Mouse (Mus musculus) kidney, postnatal 25 days (tissue): ENCODE measurements at regions not wholly inside any gene's neighbourhood (a gene's known extent, or its start where the extent isn't known, plus 50 kb on each side); places are given as distances from the start of the nearest gene placed in this dataset.

ENCODE experiments used
- DNase-seq, 2 experiments: peaks; one replicate each; pipeline ENCODE4 v3.0.0; 2021; ENCODE audit warnings: mixed read lengths in 2 of 2

DNA sequence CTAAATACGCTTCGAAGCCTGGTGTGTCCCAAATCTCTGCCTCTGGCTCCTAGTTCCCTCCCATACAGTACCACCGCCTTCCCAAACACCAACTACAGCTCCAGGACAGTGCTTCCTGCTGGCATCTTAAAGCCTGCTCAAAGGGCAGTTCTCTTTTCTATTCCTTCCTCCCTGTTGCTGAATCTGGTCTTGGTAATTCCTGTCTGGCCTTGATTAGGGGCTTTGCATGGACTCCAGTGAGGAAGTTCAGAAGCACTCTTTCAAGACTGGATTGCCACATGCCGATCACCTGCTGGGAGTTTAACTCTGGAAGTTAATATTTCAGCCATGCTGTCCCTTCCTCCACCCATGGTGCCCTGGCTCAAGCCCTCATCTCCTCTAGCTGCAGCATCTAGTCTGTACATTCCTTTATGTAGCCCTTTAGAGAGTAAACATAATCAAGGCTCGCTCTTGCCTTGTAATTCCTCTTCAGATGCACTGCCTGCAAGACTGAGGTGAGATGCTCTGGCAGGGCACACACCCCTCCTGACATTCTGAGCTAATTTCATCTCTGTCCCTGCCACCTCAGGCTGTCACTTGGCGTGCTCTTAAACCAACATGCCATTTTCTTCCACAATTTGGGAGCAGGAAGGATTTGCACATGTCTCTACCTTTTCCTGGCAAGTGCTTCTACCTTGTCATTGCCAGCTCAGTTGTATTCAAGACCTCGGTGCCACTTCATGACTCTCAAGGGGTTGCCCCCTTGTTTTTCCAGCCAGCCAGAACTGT, 148.8 kb upstream of the Bcl6 start:
- DNase-seq: no peak

DNA sequence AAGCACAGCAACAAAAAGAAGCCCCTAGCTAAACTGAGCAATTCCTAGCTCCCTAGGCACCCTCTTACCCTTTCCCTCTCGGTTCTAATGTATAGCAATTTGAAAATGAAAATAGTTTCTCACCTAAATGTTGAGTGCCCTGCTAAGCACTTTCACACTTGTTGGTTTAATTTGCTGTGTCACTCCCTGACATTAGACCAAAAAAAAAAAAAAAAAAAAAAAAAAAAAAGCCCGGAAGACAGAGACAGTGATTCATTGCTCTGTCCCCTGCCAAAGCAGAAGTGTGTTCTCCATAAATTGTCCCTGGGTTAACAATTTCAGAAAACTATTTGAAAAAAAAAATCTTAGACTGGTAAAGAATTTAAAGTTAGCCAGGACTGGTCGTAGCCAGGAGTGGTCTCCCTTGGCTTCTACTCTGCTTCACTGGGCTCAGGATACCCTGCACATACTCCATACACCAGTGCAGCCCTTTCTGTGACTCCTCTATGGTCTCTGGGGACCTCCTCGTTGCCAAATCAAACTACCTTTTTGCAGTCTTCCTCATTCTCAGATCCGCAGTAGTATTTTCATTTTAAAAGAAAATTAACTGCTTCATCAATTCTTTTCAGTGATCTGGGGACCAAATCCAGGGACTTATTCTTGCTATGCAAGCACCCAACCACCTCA, 148.0 kb upstream of the Bcl6 start:
- DNase-seq: no peak

DNA sequence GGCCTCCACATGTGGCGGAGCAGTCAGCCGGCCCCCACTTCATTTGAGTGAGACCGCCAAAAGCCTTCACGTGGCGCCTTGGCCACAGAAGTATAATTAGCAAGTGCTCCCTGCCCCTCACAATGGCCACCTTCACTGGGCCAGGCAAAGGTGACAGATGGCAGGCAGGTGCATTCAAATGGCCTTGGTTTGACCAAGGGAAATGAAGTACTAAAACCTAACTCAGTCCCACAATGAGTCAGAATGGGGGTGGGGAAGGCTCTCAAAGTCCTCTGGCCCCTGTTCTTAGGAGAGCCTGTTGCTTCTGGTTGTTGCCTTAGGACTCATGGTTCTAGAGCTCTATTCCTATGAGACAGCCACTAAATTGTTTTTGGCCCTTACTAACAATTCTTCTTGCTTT, 147.2 kb upstream of the Bcl6 start:
- DNase-seq: no peak

GRCm38 (mm10) chr16:24135351-24135750, 146.7 kb upstream of the Bcl6 start:
- no peak for DNase-seq

GRCm38 (mm10) chr16:24134486-24135050, 145.9 kb upstream of the Bcl6 start:
- no peak for DNase-seq

DNA sequence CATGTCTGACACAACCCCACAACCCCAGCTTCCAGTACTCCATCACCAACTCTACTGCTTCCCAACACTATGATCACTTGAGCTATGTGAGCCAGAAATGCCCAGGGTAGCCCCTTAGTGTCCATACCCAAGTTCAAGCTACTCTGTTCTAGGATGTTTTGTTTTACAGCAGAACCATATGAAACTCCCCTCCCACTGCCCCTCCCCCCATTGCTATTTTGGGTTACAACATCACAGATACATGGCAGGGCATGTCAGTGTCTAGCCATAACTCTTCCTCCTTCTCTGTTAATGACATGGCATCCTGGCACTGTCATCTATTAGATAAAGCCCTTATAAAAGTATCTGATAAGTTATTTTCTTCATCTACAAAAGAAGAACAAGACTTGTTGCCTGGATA, 142.0 kb upstream of the Bcl6 start:
- no peak for DNase-seq

- no peak for DNase-seq
Measured at GRCm38 (mm10) chr16:24129701-24130100, 141.0 kb upstream of the Bcl6 start.

DNA sequence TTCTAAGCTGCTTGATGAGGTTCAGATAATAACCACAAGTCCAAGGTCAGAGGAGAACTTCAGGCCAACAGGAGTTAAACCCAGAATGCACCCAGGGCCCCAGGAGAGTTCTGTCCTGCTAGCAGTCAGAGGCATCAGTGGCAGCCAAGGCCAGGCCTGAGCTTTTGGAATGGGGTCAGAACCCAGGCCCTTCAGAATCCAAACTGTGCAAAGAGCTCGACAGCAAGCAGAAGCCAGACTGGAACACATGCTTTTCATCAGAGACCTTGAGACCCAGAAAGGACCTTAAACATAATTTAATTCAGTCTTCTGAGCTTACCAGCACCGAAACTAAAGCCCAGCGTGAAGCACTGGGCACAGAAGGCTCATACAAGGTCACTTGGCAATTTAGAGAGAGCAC, 139.9 kb upstream of the Bcl6 start:
- peak; percentile 4 to 58 for DNase-seq

GRCm38 (mm10) chr16:24124766-24125165, 136.1 kb upstream of the Bcl6 start:
- no peak for DNase-seq

GRCm38 (mm10) chr16:24124083-24124482, 135.4 kb upstream of the Bcl6 start:
- DNase-seq: no peak

- DNase-seq: no peak
Measured at GRCm38 (mm10) chr16:24121633-24122032, 133.0 kb upstream of the Bcl6 start.

DNA sequence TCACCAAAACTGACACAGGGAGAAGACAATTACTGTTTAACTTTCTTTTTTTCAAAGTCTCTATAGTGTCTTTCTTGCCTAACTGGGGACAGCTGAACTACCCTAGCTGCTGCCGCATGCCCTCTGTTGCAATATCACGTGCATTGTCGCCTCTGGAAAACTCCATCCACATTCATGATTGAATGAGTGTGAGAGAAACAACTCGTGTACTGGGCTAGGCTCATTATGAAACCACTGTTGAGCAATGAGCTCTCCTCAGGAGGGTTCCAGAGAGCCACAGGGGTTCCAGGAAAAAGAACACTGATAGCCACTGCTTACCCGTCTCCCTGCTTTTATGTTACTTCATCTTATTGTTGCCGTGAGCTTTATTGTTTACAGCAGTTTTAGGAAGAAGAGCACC, 132.2 kb upstream of the Bcl6 start:
- DNase-seq: peak in 1 of 2 experiments; percentile 47

GRCm38 (mm10) chr16:24118487-24118886, 129.8 kb upstream of the Bcl6 start:
- DNase-seq: no peak

- DNase-seq: no peak
Measured at GRCm38 (mm10) chr16:24102854-24103690, 114.4 kb upstream of the Bcl6 start.

DNA sequence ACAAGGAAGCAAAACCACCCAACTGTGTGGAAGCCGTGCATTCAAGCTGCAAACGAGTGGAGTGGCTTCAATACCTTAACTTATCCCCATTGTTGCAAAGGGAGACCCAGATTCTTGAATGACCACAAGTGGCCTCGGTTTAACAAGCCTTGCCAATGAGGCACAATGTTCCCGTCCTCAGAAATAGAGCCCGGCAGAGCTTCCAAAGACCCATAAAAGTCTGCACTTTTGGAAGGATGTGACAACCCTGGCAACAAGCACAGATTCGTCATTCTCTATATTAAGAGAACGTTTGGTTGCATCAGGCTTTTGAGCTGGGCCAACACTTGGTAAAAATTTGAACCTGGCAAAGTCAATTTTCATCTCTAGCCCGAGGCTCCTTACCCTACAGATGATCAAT, 108.9 kb upstream of the Bcl6 start:
- DNase-seq: no peak

DNA sequence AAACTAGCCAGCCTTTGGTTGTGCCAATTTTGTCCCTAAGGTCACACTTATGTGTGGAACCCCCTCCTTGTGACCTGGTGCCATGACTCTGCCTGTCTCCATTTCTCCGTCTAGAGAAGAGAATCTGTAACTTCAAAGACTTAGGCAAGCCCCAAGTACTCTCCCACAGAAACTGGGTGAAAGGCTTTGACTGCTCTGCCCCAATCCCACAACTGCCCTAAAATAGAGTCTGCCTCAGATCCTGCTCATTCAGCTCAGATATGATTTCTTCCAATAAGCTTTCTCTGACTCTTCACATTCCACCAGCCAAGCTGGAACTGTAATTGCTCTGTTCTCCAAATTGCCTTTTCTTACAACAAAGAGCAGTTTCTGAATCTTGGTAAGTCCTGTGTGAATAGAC, 107.4 kb upstream of the Bcl6 start:
- DNase-seq: no peak

DNA sequence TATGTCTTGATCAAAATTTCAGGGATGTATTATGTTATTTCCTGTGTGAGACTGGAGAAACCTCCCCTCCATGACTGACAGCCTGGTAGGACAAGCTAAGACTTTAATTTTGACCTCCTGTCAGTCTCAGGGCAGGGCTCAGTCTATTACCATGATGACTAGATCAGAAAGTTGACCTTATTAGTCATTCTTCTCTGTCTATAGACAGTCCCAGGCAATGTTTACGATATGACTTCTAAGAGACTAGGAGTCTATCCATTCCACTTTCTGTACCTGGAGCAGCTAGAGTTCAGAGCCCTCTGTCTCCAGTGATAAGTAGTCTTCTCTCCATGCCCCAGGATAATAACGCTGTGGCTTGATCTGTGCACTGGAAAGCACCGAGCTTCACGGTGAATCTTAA, 107.0 kb upstream of the Bcl6 start:
- DNase-seq: no peak

GRCm38 (mm10) chr16:24094566-24094965, 105.9 kb upstream of the Bcl6 start:
- no peak for DNase-seq

DNA sequence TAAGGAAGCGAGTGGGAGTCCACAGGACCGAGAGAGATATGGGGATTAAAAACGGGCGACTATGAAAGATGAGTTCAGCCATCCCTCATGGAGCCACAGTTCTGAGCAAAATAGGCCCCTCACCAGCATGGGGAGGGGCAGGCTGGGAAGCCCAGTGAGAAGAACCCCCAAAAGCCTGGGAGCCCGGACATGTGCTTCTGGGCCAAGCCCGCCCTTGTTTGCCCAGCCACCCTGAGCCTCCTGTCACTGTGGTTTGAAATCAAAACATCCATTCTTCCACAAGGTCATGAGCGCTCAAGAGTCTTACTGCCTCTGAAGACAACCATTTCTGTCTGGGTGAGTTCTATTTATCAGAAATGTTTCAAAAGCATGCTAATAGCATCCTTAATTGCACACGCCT, 105.0 kb upstream of the Bcl6 start:
- DNase-seq: no peak

DNA sequence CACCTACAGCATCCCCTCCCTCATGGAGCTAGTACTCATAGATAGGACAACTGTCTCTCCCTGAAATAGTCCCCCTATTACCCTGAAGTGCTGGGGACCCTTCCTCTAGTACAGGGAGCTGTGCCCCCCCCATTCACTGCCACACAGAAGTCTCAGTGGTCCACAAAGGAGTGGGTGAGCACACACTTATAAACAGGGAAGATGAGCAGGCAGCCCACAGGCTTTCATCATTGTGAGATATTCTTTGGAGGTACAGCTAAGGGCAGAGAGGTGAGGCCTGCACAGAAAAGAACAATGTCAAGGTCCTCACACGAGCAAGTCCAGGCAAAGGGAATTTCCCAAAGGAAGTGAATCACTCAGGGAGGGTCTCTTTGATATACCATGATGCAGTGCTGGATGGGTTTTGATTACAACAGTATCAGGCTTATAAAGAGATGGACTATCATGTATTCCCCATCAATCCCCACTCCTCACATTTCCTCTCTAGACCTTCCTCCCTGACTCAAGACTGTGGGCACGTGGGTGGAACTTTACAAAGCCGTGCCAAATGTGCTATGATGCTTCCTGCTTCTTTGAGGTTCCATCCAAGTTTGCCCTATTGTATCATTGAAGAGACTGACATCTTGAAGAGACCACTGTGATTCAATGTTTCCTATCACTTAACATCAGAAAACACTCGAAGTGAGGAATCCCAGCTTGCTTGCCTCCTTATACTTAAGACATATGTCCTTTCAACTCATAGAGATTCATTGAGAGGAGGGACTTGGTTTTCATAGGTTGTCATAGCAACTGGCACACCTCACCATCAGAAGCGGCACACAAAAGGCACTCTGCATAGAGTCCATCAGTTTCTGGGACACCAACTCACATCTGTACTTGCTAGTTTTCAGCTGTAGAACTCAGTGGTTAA, 104.2 kb upstream of the Bcl6 start:
- DNase-seq: no peak

- DNase-seq: no peak
Measured at GRCm38 (mm10) chr16:24092136-24092535, 103.5 kb upstream of the Bcl6 start.

- DNase-seq: no peak
Measured at GRCm38 (mm10) chr16:24090981-24091380, 102.3 kb upstream of the Bcl6 start.
